Comparison of ENCODE assay signal across 26 mouse cellular contexts in the genomic region with DNA sequence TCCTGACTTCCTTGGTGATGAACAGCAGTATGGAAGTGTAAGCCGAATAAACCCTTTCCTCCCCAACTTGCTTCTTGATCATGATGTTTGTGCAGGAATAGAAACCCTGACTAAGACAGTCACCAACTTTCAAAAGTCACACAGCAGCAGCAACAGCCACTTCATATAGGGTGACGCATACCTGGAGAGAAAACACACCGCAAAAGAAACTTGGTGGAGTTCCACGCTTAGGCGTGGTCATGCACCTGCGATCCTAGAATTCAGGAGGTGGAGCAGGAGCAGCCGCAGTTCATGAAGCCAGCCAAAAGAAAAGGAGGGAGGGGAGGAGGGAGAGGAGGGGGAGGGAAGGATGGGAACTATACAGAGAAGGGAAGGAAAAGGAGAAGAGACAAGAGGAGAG.
"Had no signal": no experiment of that assay in that cellular context is flagged by ENCODE, and none has a peak within 500 bp of the region (broad histone marks: within the 10 kb centered on the region; RNA-seq: fewer than 3 reads in every experiment).

No protein-coding gene starts in this region.

- H3K4me1 ChIP-seq: embryonic facial prominence, embryonic 12.5 days; embryonic facial prominence, embryonic 13.5 days; embryonic facial prominence, embryonic 15.5 days; forebrain, embryonic 13.5 days; forebrain, embryonic 15.5 days had no signal

- ATAC-seq: forebrain, embryonic 13.5 days; forebrain, embryonic 14.5 days; forebrain, embryonic 15.5 days; forebrain, embryonic 16.5 days; forebrain, postnatal 0 days had no signal

- H3K27ac ChIP-seq: embryonic facial prominence, embryonic 10.5 days; embryonic facial prominence, embryonic 12.5 days; embryonic facial prominence, embryonic 13.5 days; embryonic facial prominence, embryonic 15.5 days; forebrain, embryonic 10.5 days; forebrain, embryonic 12.5 days; forebrain, embryonic 13.5 days; forebrain, embryonic 15.5 days; gastrocnemius, adult 2 months had no signal

- H3K9ac ChIP-seq: embryonic facial prominence, embryonic 12.5 days; embryonic facial prominence, embryonic 13.5 days; embryonic facial prominence, embryonic 15.5 days; forebrain, embryonic 12.5 days; forebrain, embryonic 13.5 days; forebrain, embryonic 15.5 days; forebrain, postnatal 0 days had no signal

- H3K27me3 ChIP-seq: embryonic facial prominence, embryonic 12.5 days; embryonic facial prominence, embryonic 13.5 days; embryonic facial prominence, embryonic 15.5 days; forebrain, embryonic 12.5 days; forebrain, embryonic 13.5 days; forebrain, embryonic 15.5 days had no signal

- H3K4me2 ChIP-seq: embryonic facial prominence, embryonic 12.5 days; embryonic facial prominence, embryonic 13.5 days; embryonic facial prominence, embryonic 15.5 days; forebrain, embryonic 12.5 days; forebrain, embryonic 13.5 days; forebrain, embryonic 15.5 days had no signal

- H3K4me3 ChIP-seq: embryonic facial prominence, embryonic 10.5 days; embryonic facial prominence, embryonic 12.5 days; embryonic facial prominence, embryonic 13.5 days; embryonic facial prominence, embryonic 15.5 days; erythroblast, embryonic 14.5 days; forebrain, embryonic 10.5 days; forebrain, embryonic 12.5 days; forebrain, embryonic 13.5 days; forebrain, embryonic 15.5 days; gastrocnemius, adult 2 months had no signal

- H3K36me3 ChIP-seq: embryonic facial prominence, embryonic 10.5 days; embryonic facial prominence, embryonic 12.5 days; embryonic facial prominence, embryonic 13.5 days; embryonic facial prominence, embryonic 15.5 days; forebrain, embryonic 10.5 days; forebrain, embryonic 12.5 days; forebrain, embryonic 15.5 days had no signal

- H3K9me3 ChIP-seq: embryonic facial prominence, embryonic 10.5 days; embryonic facial prominence, embryonic 12.5 days; embryonic facial prominence, embryonic 13.5 days; embryonic facial prominence, embryonic 15.5 days; forebrain, embryonic 10.5 days; forebrain, embryonic 12.5 days; forebrain, embryonic 13.5 days; forebrain, embryonic 15.5 days had no signal

- DNase-seq: cerebellum, adult 2 months; cerebellum, adult 8-10 months; cerebellum, adult 9-10 months; cerebellum, adult 9-11 months; cerebellum, postnatal 10 days; cerebellum, postnatal 14 days; cerebellum, postnatal 36 days; embryo, embryonic 11 days; forebrain, postnatal 0 days; gastrocnemius, adult 2 months; gastrocnemius, postnatal 10 days; gastrocnemius, postnatal 14 days; gastrocnemius, postnatal 25 days; gastrocnemius, postnatal 36 days; heart, adult 18-20 months had no signal
